Comparison of ENCODE assay signal across 9 mouse cellular contexts in genomic region chr9:104260306-104260705, GRCm38 (mm10). TPM values are rescaled to one million over a fixed set of nuclear protein-coding genes. Genes with fewer than 3 reads are reported as not detected.
A peak's percentile ranks its signal among the peaks of the same experiment; 100 is the strongest.
DNase-seq lines count a peak whose midpoint lies in the region; ATAC-seq and TF ChIP-seq lines count a peak whose summit lies in the region.
"Had no signal": no experiment of that assay in that cellular context is flagged by ENCODE, and none has a peak within 500 bp of the region (broad histone marks: within the 10 kb centered on the region; RNA-seq: fewer than 3 reads in every experiment).

No protein-coding gene starts in this region.

- TF ChIP-seq EP300 in CH12.LX (IDR thresholded peaks at IDR 0.05; ENCODE audit: low read length): no peak

- no peak for ATAC-seq in intestine, postnatal 0 days
- ATAC-seq in intestine, embryonic 15.5 days: no peak
- ATAC-seq in kidney, postnatal 0 days (replicated peaks; ENCODE audit: low FRiP score, low read depth): no peak

- DNase-seq in CH12.LX (ENCODE audit: extremely low read depth) (no peak), adipocyte (ENCODE audit: low spot score) (peak; percentile 36)
- no peak for DNase-seq in kidney, postnatal 0 days (ENCODE audit: low spot score)
- DNase-seq in Muller cell, postnatal 12 days (ENCODE audit: inconsistent ontology term): no peak
- DNase-seq in layer of hippocampus, adult 11-12 months (ENCODE audit: low spot score): no peak
- DNase-seq: cerebellum, adult 11-12 months; midbrain, embryonic 14.5 days had no signal

- peak overlapping the region; percentile 66; the same call in 1 of the 2 replicates for H3K4me2 ChIP-seq in intestine, postnatal 0 days (replicated peaks; ENCODE audit: low read depth)
- H3K4me2 ChIP-seq in intestine, embryonic 15.5 days (replicated peaks): no peak overlapping the region
- peak overlapping the region; percentile 14; the same call in 1 of the 2 replicates for H3K4me2 ChIP-seq in CH12.LX (ENCODE audit: insufficient read depth, low read depth, poor library complexity, severe bottlenecking)
- H3K4me2 ChIP-seq in kidney, postnatal 0 days (ENCODE audit: low read length): peak overlapping the region; percentile 65; the same call in 1 of the 2 replicates

- in situ Hi-C loops in CH12.LX (cut with MboI; ENCODE audit: low pct_ligation_motif_present, low pct_unique_long_range_greater_than_20kb, low sequenced_read_pairs): no loop called here

- dilution Hi-C loops in CH12.LX (cut with MboI; ENCODE audit: extremely low pct_ligation_motif_present, extremely low pct_unique_long_range_greater_than_20kb, low sequenced_read_pairs): no loop called here

- H3K36me3 ChIP-seq in intestine, postnatal 0 days (ENCODE audit: control insufficient read depth, insufficient read depth): no peaks in the 10 kb centered on the region
- H3K36me3 ChIP-seq in intestine, embryonic 15.5 days: no peaks in the 10 kb centered on the region
- peaks cover 0 to 28% of the 10 kb centered on the region in 2 experiments for H3K36me3 ChIP-seq in CH12.LX (replicated peaks in 1 of 2; ENCODE audit: control insufficient read depth in 1 of 2, insufficient read depth in 1 of 2, low read length in 1 of 2)
- H3K36me3 ChIP-seq in kidney, postnatal 0 days (ENCODE audit: insufficient read depth, low read length): no peaks in the 10 kb centered on the region

- no peaks in the 10 kb centered on the region for H3K27me3 ChIP-seq in intestine, postnatal 0 days (replicated peaks; ENCODE audit: control insufficient read depth, insufficient read depth, low read length)
- H3K27me3 ChIP-seq in intestine, embryonic 15.5 days (replicated peaks): no peaks in the 10 kb centered on the region
- no peaks in the 10 kb centered on the region for H3K27me3 ChIP-seq in CH12.LX (replicated peaks)
- no peaks in the 10 kb centered on the region for H3K27me3 ChIP-seq in kidney, postnatal 0 days (ENCODE audit: insufficient read depth, low read length)

- TF ChIP-seq RAD21 in CH12.LX (IDR thresholded peaks at IDR 0.05; ENCODE audit: low read depth, low read length): no peak

- H3K79me2 ChIP-seq in CH12.LX (replicated peaks; ENCODE audit: control insufficient read depth, extremely low read depth, insufficient read depth, poor library complexity, severe bottlenecking): peaks cover 35% of the 10 kb centered on the region

- H3K27ac ChIP-seq in intestine, postnatal 0 days (ENCODE audit: low read depth, low read length): no peak overlapping the region
- H3K27ac ChIP-seq in intestine, embryonic 15.5 days: no peak overlapping the region
- H3K27ac ChIP-seq in CH12.LX (ENCODE audit: insufficient read depth, low read depth): no peak overlapping the region
- no peak overlapping the region for H3K27ac ChIP-seq in kidney, postnatal 0 days

- H3K4me3 ChIP-seq in intestine, postnatal 0 days (ENCODE audit: low read depth, low read length): no peak overlapping the region
- no peak overlapping the region for H3K4me3 ChIP-seq in intestine, embryonic 15.5 days (replicated peaks)
- no peak overlapping the region for H3K4me3 ChIP-seq in CH12.LX (replicated peaks in 1 of 3; ENCODE audit: low read depth in 2 of 3, low read length in 2 of 3, poor library complexity in 1 of 3)
- H3K4me3 ChIP-seq in kidney, postnatal 0 days (replicated peaks; ENCODE audit: low read depth, low read length): no peak overlapping the region

- TF ChIP-seq CTCF in intestine, postnatal 0 days (IDR thresholded peaks at IDR 0.05; ENCODE audit: low read depth): no peak
- no peak for TF ChIP-seq CTCF in CH12.LX (conservative IDR thresholded peaks at IDR 0.05 in 1 of 2, IDR thresholded peaks at IDR 0.05 in 1 of 2; ENCODE audit: low read depth in 2 of 2, low read length in 2 of 2)
- TF ChIP-seq CTCF in kidney, postnatal 0 days (IDR thresholded peaks at IDR 0.05; ENCODE audit: low read depth): no peak

- no peak overlapping the region for H3K9ac ChIP-seq in intestine, postnatal 0 days (ENCODE audit: low read depth, low read length)
- no peak overlapping the region for H3K9ac ChIP-seq in intestine, embryonic 15.5 days
- no peak overlapping the region for H3K9ac ChIP-seq in CH12.LX (ENCODE audit: insufficient read depth, low read depth)
- no peak overlapping the region for H3K9ac ChIP-seq in kidney, postnatal 0 days (ENCODE audit: low read depth, low read length)

- H3K9me3 ChIP-seq in intestine, postnatal 0 days (ENCODE audit: control insufficient read depth): no peaks in the 10 kb centered on the region
- no peaks in the 10 kb centered on the region for H3K9me3 ChIP-seq in intestine, embryonic 15.5 days
- no peaks in the 10 kb centered on the region for H3K9me3 ChIP-seq in CH12.LX (replicated peaks; ENCODE audit: low read length)
- H3K9me3 ChIP-seq in kidney, postnatal 0 days (replicated peaks; ENCODE audit: low read length): no peaks in the 10 kb centered on the region

- WGBS in intestine, postnatal 0 days: 39% methylated on average over 4 of the region's 4 CpGs
- 49% methylated on average over 4 of the region's 4 CpGs for WGBS in intestine, embryonic 15.5 days
- 28% methylated on average over 4 of the region's 4 CpGs for WGBS in kidney, postnatal 0 days

- TF ChIP-seq POLR2A in CH12.LX (IDR thresholded peaks at IDR 0.05; ENCODE audit: low read depth, low read length): no peak

- H3K4me1 ChIP-seq in intestine, postnatal 0 days (replicated peaks; ENCODE audit: control insufficient read depth, insufficient read depth, low read length): peaks cover 6% of the 10 kb centered on the region; the same call in 1 of the 2 replicates
- H3K4me1 ChIP-seq in intestine, embryonic 15.5 days (replicated peaks): peaks cover 9% of the 10 kb centered on the region; the same call in 1 of the 2 replicates
- H3K4me1 ChIP-seq in CH12.LX (ENCODE audit: control insufficient read depth in 1 of 2, insufficient read depth in 2 of 2): peaks cover 2 to 61% of the 10 kb centered on the region in 2 experiments
- H3K4me1 ChIP-seq in kidney, postnatal 0 days (replicated peaks; ENCODE audit: insufficient read depth, low read length): 0 out of 2 replicates have a peak, but pooled peaks cover 10% of the 10 kb centered on the region

TF ChIP-seq in CH12.LX, 34 proteins besides CTCF, POLR2A, EP300 and RAD21:
- no peak for TF ChIP-seq IRF4 (IDR thresholded peaks at IDR 0.05; ENCODE audit: low read depth, low read length)
- TF ChIP-seq GABPA (IDR thresholded peaks at IDR 0.05; ENCODE audit: insufficient replicate concordance, low read depth, low read length): no peak
- TF ChIP-seq USF2 (conservative IDR thresholded peaks at IDR 0.05; ENCODE audit: low read depth, low read length): no peak
- no peak for TF ChIP-seq CHD1 (IDR thresholded peaks at IDR 0.05; ENCODE audit: low read depth, low read length)
- no peak for TF ChIP-seq SMC3 (IDR thresholded peaks at IDR 0.05; ENCODE audit: low read depth, low read length)
- TF ChIP-seq ELF1 (IDR thresholded peaks at IDR 0.05; ENCODE audit: low read depth, low read length): no peak

RNA-seq across cellular contexts. Expression of gene Dnajc13, which starts 2.4 kb away (rescaled TPM):
- 24.6 and 26.8 TPM in 2 replicates for polyA plus RNA-seq in intestine, postnatal 0 days (2015; fragmentation: Nextera tagmentation; extraction: Ambion mirVana)
- polyA plus RNA-seq in intestine, embryonic 15.5 days (2015; fragmentation: Nextera tagmentation; extraction: Ambion mirVana): 19.1 and 21.8 TPM in 2 replicates
- total RNA-seq in CH12.LX (2012; rRNA removed) (30.1 and 34.5 TPM in 2 replicates), CH12.LX (2014; rRNA removed) (27.6 and 30.4 TPM in 2 replicates)
- polyA plus RNA-seq in CH12.LX (2012; ENCODE audit: insufficient read length, low read depth): 31.5 and 51.9 TPM in 2 replicates
- 20.8 and 21.9 TPM in 2 replicates for polyA plus RNA-seq in kidney, postnatal 0 days (2015; fragmentation: Nextera tagmentation; extraction: Ambion mirVana)
